Mouse (Mus musculus): ENCODE measurements at regions not wholly inside any gene's neighbourhood (a gene's known extent, or its start where the extent isn't known, plus 50 kb on each side); places are given as distances from the start of the nearest gene placed in this dataset.

GRCm38 (mm10) chr10:55892606-55893005 lies 214.1 kb upstream of the Msl3l2 start:
- no peak for TF ChIP-seq POLR2A (IDR thresholded peaks at IDR 0.05; ENCODE audit: insufficient read depth, low read depth, low read length)
- TF ChIP-seq CTCF (IDR thresholded peaks at IDR 0.05): no peak

Measured in heart, adult 2 months (tissue).